Mouse (Mus musculus) forebrain, embryonic 16.5 days (tissue): Measurements from ENCODE around the gene Sugct. TPM values are rescaled to one million over a fixed set of nuclear protein-coding genes. Genes with fewer than 3 reads are reported as not detected.

Source experiments
- ATAC-seq: fragments of 200-750 bp; cut with Nextera tagmentation; 2 replicates; pipeline ENCODE4 v1.8.0; 2017; ENCODE audit warnings: mild to moderate bottlenecking, moderate library complexity
- H3K27ac ChIP-seq: fragments of 300-500 bp; sonication (generic); 2 replicates; pipeline ENCODE4 v1.5.1; 2014; ENCODE audit warnings: low read length, control low read depth
- H3K27me3 ChIP-seq: fragments of 300-500 bp; sonication (generic); replicated peaks from 2 replicates; pipeline ENCODE4 v1.6.1; 2014; ENCODE audit warnings: low read length; ENCODE audit not compliant: control insufficient read depth, insufficient read depth
- H3K36me3 ChIP-seq: fragments of 300-500 bp; sonication (generic); 2 replicates; pipeline ENCODE4 v1.6.1; 2014; ENCODE audit not compliant: control insufficient read depth, insufficient read depth
- H3K4me1 ChIP-seq: fragments of 300-500 bp; sonication (generic); replicated peaks from 2 replicates; pipeline ENCODE4 v1.6.1; 2014; ENCODE audit warnings: low read length; ENCODE audit not compliant: control insufficient read depth, insufficient read depth
- H3K4me2 ChIP-seq: fragments of 300-500 bp; sonication (generic); 2 replicates; pipeline ENCODE4 v1.6.1; 2014; ENCODE audit warnings: mild to moderate bottlenecking, low read length, control low read depth
- H3K4me3 ChIP-seq: fragments of 300-500 bp; sonication (generic); replicated peaks from 2 replicates; pipeline ENCODE4 v1.5.1; 2014; ENCODE audit warnings: mild to moderate bottlenecking, low read length, control low read depth
- H3K9ac ChIP-seq: fragments of 300-500 bp; sonication (generic); replicated peaks from 2 replicates; pipeline ENCODE4 v1.6.1; 2014; ENCODE audit warnings: low read depth, low read length, control low read depth
- H3K9me3 ChIP-seq: fragments of 300-500 bp; sonication (generic); 2 replicates; pipeline ENCODE4 v1.6.1; 2016; ENCODE audit warnings: low read length; ENCODE audit not compliant: control insufficient read depth
- WGBS: fragments of 180-500 bp; shearing (Covaris S2); extraction: QIAGEN DNeasy Blood & Tissue Kit; methylation state at CpG from one replicate; pipeline ENCODE4 v1.1.7; 2014; 5-methylcytosine and 5-hydroxymethylcytosine counted together
- polyA plus RNA-seq: library from polyadenylated mRNA; unstranded; fragments of >200 nt; fragmentation: Nextera tagmentation; extraction: Ambion mirVana; gene quantifications from 2 replicates; pipeline ENCODE4 v1.2.1, GENCODE M21; 2015

The Sugct gene
- polyA plus RNA-seq, 1 experiment from 2014 or later, result 2.4 TPM

DNA sequence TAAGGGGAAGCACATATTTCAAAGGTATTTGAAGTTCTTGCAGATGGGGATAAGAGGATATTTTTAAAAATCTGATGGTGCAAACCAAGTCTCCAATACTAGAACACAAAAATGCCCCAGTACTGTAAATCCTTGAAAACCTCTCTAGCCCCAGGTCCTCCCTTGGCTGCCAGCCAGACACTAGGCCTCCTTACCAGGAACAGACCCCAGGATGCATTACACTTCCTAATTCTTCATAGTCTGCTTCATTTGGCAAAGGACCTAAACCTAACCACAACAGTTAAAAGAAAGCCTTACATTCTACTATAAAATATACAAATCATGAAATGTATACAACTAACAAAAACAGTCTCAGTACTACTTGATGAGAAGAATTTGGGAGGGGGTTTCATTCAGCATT, 609.2 kb downstream of the Sugct start:
- ATAC-seq, result no peak
- Histone ChIP-seq H3K4me2 (no peak overlapping the region), H3K36me3 (no peaks in the 10 kb centered on the region)

DNA sequence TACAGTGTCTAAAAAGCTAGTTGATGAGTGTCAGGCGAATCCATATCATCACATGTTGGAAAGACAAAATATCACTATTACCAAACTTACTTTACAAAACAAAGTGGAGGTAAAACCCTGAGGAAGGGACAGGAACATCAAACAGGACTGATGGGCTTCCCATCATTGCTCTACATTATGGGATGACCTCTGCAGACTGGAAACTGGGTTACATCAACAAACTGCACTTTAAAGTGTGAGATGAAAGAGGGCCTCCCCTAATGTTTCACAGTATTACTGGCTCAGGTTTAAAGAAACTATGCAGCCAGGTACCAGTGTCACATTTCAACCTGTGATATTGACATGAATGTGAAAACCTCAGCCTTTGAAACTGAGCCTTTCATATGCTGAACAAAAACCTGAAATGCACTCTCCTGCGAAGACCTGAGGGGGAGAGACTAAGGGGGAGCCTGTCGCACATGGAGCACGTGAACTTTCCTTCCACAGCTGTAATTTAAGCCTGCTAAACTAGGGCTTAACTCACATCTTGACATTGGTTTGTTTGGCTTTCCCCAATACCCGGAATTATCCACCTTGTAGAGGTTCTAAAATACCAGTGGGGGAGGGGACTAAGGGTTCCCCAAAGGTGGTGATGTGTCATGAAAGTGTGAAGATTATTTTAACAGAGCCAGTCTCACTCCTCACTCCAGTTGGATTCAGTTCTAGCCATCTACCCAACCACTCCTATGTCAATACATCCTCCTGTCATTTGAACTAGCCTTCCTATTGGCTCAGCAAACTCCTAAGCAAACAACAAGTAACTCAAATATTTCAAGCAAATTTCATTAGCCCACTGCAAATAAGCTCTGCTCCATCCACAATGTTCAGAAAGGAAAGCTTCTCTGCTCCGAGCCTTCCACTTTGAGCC, 610.2 kb downstream of the Sugct start:
- Histone ChIP-seq H3K27me3 (no peaks in the 10 kb centered on the region), H3K4me1 (no peaks in the 10 kb centered on the region), H3K27ac (no peak overlapping the region), H3K4me2 (no peak overlapping the region), H3K4me3 (no peak overlapping the region), H3K9ac (no peak overlapping the region), H3K36me3 (no peaks in the 10 kb centered on the region), H3K9me3 (no peaks in the 10 kb centered on the region)
- 72% methylated on average over 6 of the region's 6 CpGs for WGBS
- no peak for ATAC-seq

More for the DNA sequence above, 609.2 kb downstream of the Sugct start:
- no peak overlapping the region for H3K4me3 ChIP-seq
- H3K4me1 ChIP-seq, result no peaks in the 10 kb centered on the region
- no peaks in the 10 kb centered on the region for H3K27me3 ChIP-seq
- H3K9me3 ChIP-seq, result no peaks in the 10 kb centered on the region
- H3K27ac ChIP-seq, result no peak overlapping the region
- H3K9ac ChIP-seq, result no peak overlapping the region

- no peaks in the 10 kb centered on the region for H3K4me1 ChIP-seq
- no peaks in the 10 kb centered on the region for H3K9me3 ChIP-seq
- ATAC-seq, result no peak
- H3K36me3 ChIP-seq, result no peaks in the 10 kb centered on the region
- H3K27ac ChIP-seq, result no peak overlapping the region
- no peak overlapping the region for H3K4me2 ChIP-seq
- no peaks in the 10 kb centered on the region for H3K27me3 ChIP-seq
- 91% methylated on average over 2 of the region's 2 CpGs for WGBS
- H3K9ac ChIP-seq, result no peak overlapping the region
- no peak overlapping the region for H3K4me3 ChIP-seq
Measured at GRCm38 (mm10) chr13:17081618-17082017, 613.7 kb downstream of the Sugct start.

DNA sequence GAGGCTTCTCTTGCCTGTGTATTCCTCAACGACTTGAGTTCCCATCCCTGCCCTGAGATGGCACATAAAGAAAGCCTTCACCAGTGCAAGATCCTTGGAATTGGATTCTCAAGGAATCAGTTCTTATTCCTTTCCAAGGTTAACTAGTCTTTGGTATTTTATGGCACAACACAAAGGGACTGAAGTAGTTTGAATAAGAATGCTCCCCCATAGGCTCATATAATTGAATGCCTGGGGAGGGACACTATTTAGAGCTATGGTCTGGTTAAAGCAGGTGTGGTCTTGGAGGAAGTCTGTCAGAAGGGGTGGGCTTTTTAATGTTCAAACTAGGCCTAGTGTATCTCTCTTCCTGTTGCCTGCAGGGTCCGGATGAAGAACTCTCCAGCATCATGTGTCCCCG, 629.8 kb downstream of the Sugct start:
- Histone ChIP-seq H3K27ac (no peak overlapping the region), H3K4me2 (no peak overlapping the region), H3K36me3 (no peaks in the 10 kb centered on the region), H3K9ac (no peak overlapping the region), H3K9me3 (no peaks in the 10 kb centered on the region), H3K4me3 (no peak overlapping the region), H3K4me1 (no peaks in the 10 kb centered on the region), H3K27me3 (no peaks in the 10 kb centered on the region)
- WGBS, result 80% methylated on average over 3 of the region's 3 CpGs
- no peak for ATAC-seq

DNA sequence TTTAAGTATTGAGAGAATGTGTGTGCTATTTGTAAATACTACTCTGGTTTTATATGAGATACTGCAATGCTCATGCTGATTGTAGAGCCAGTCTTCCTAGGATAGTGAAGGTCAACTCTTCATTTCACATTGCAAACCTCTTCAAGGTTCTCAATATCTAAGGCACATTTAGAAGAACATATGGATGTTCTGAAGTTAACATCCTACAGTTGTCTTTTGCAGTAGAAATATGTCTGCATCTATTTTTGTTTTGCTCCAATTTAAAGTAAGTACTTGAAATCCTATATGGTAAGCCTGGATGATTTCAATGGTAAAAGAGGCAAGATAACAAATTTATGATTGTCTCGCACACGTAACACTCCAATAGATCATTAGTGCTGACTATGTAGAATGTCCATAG, 638.7 kb downstream of the Sugct start:
- Histone ChIP-seq H3K4me2 (no peak overlapping the region), H3K4me3 (no peak overlapping the region), H3K4me1 (no peaks in the 10 kb centered on the region), H3K9ac (no peak overlapping the region), H3K9me3 (no peaks in the 10 kb centered on the region), H3K27ac (no peak overlapping the region), H3K27me3 (no peaks in the 10 kb centered on the region), H3K36me3 (no peaks in the 10 kb centered on the region)
- WGBS, result 96% methylated on average over 2 of the region's 2 CpGs
- ATAC-seq, result no peak

- no peak overlapping the region for H3K4me2 ChIP-seq
- no peaks in the 10 kb centered on the region for H3K27me3 ChIP-seq
- no peak overlapping the region for H3K4me3 ChIP-seq
- 88% methylated on average over 3 of the region's 3 CpGs for WGBS
- H3K4me1 ChIP-seq, result no peaks in the 10 kb centered on the region
- no peak for ATAC-seq
- no peak overlapping the region for H3K9ac ChIP-seq
- H3K27ac ChIP-seq, result no peak overlapping the region
- no peaks in the 10 kb centered on the region for H3K36me3 ChIP-seq
- H3K9me3 ChIP-seq, result no peaks in the 10 kb centered on the region
Measured at GRCm38 (mm10) chr13:17043426-17044224, 651.7 kb downstream of the Sugct start.

DNA sequence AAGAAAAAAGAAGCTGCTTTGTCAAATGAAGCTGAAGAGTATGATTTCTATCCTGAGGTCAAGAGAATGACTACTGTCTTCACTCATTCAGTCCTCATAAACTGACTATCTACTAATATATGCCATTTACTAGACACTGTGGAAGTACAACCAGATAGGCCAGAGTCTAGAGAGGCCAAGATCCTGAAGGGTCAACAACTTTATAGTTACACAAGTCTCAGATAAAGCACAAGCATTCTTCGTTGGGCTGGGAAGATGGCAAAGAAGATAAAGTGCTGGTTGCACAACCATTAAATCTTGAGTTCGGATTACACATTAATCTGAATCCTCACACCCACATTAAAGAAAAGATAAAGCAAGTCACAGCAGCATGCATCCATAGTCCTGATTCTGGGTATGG, 653.0 kb downstream of the Sugct start:
- Histone ChIP-seq H3K4me2 (no peak overlapping the region), H3K4me3 (no peak overlapping the region), H3K9ac (no peak overlapping the region), H3K36me3 (no peaks in the 10 kb centered on the region), H3K27ac (no peak overlapping the region), H3K9me3 (no peaks in the 10 kb centered on the region), H3K4me1 (no peaks in the 10 kb centered on the region), H3K27me3 (no peaks in the 10 kb centered on the region)
- ATAC-seq, result no peak
- WGBS, result 96% methylated on average over 2 of the region's 2 CpGs

DNA sequence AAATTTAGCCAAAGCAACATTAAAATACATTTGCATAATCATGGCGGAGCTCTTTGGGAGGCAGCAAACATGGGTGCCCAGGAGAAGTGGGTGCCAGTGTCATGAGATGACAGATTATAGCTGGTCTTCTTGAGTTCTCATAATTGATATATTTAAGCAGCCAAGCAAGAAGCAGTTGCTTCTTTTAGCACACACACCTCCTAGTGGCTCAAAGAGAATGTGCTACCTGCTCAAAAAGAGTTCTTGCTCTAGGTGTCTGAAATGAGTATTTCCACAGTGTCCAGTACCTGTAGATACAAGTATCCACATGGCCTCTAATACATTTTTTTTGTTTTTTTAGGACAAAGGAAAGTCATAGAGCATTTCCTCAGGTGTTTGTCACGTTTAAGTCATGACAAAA, 655.6 kb downstream of the Sugct start:
- no peaks in the 10 kb centered on the region for H3K9me3 ChIP-seq
- H3K27me3 ChIP-seq, result no peaks in the 10 kb centered on the region
- no peak overlapping the region for H3K9ac ChIP-seq
- no peak for ATAC-seq
- H3K27ac ChIP-seq, result no peak overlapping the region
- H3K36me3 ChIP-seq, result no peaks in the 10 kb centered on the region
- no peak overlapping the region for H3K4me3 ChIP-seq
- H3K4me1 ChIP-seq, result no peaks in the 10 kb centered on the region
- H3K4me2 ChIP-seq, result no peak overlapping the region
- 76% methylated on average over 2 of the region's 2 CpGs for WGBS

DNA sequence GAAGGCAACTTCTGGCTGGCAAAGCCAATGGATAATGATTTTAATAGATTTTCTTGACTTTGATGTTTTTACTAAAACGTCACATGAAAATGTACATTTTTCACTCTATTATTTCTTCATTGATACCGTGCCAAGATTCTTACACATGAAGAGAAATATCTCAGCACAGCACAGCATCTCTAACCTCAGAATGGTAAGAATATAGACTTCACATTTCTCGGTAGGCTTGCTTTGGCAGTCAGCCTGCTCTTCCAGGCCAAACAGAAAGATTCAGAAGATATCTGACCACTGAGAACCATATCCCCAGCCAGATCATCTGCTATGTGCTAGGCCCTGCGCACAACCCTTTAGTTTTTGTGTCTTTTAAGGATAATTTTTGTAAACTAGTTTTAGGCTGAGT, 657.0 kb downstream of the Sugct start:
- 88% methylated on average over 4 of the region's 4 CpGs for WGBS

More for the DNA sequence above, 657.0 kb downstream of the Sugct start:
- no peak overlapping the region for H3K4me3 ChIP-seq
- H3K27me3 ChIP-seq, result no peaks in the 10 kb centered on the region
- no peaks in the 10 kb centered on the region for H3K4me1 ChIP-seq
- H3K36me3 ChIP-seq, result no peaks in the 10 kb centered on the region
- no peak for ATAC-seq
- H3K27ac ChIP-seq, result no peak overlapping the region
- H3K4me2 ChIP-seq, result no peak overlapping the region
- H3K9me3 ChIP-seq, result no peaks in the 10 kb centered on the region
- no peak overlapping the region for H3K9ac ChIP-seq
